Mouse (Mus musculus): ENCODE measurements around the gene Clic4.

DNA sequence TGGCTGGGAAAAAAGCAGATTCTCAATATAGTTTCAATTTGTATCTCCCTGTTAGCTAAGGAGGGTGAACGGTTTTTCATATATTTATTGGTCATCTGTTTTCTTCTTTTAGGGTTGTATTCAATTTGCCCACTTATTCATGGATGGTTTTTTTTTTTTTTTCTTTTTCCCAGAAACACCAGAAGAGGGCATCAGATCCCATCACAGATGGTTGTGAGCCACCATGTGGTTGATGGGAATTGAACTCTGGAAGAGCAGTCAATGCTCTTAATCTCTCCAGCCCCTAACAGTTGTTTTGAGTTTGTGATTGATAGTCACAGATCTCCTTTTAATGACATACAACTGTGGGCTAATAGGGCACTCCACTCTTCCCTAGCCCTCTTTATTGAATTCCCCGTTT lies 62.8 kb downstream of the Clic4 start:
- TF ChIP-seq POLR2A (IDR thresholded peaks at IDR 0.05; ENCODE audit: control insufficient read depth, extremely low read depth, insufficient read depth, low read length, poor library complexity) = no peak
- TF ChIP-seq CTCF (IDR thresholded peaks at IDR 0.05; ENCODE audit: borderline replicate concordance, control insufficient read depth, extremely low read depth, insufficient read depth, low read length, poor library complexity) = no peak

Measured in thymus, adult 2 months (tissue).